Mouse (Mus musculus) small intestine, adult 2 months (tissue): ENCODE measurements around the gene Plin5.

Experiments
- CTCF ChIP-seq: fragments of 200-500 bp; IDR thresholded peaks from 2 replicates; pipeline ENCODE4 v1.5.1; 2012; ENCODE audit warnings: low read depth, mild to moderate bottlenecking, control low read depth, inconsistent platforms, low read length, moderate library complexity, mixed read lengths; ENCODE audit not compliant: insufficient replicate concordance, insufficient read length; ENCODE audit errors: extremely low read depth
- POLR2A ChIP-seq: fragments of 200-500 bp; IDR thresholded peaks from 2 replicates; pipeline ENCODE4 v1.6.1; 2012; ENCODE audit warnings: low read depth, mild to moderate bottlenecking, control low read depth, inconsistent platforms, low read length, moderate library complexity

DNA sequence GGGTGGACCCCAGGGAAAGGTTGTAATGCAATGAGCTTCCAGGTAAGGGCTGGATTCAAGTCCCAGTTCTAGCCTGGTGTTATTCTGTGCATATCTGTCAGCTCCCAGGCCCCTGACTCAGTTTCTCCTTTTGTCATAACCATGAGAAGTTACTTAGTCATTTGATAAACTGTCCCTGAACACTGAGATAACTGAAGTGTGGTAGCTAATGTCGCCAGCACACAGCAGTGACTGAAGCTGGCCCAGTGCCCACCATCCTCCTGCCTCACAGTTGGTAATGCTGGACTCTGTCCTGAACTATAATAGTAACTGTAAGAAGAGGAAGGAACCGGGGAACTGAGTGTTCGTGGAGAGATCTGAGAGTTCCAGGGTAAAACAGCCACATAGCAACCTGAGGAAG, 47.1 kb upstream of the Plin5 start:
- no peak for TF ChIP-seq POLR2A
- no peak for TF ChIP-seq CTCF
